ENCODE assay signal across 9 mouse cellular contexts in the genomic region with DNA sequence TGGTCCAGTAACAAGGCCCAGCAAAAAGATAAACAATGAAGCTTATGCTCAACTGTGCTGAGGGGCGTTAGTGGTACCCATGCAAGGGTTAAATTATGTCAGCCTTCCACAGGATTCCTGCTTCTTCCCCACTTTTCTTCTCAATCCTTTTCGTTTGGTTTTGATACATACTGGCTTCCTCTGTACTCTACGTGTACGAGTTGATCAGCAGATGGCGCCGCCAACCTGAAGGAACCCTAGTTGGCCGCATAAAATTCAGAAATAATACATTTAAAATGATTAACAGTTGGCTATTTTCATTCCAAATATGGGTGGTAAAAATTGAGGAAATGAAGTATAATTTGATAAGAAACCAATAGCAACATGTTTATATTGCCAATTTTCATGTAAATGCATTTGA. TPM values are rescaled to one million over a fixed set of nuclear protein-coding genes. Genes with fewer than 3 reads are reported as not detected.
DNase-seq lines count a peak whose midpoint lies in the region; ATAC-seq and TF ChIP-seq lines count a peak whose summit lies in the region.
"Had no signal": no experiment of that assay in that cellular context is flagged by ENCODE, and none has a peak within 500 bp of the region (broad histone marks: within the 10 kb centered on the region; RNA-seq: fewer than 3 reads in every experiment).

No protein-coding gene starts in this region.

- H3K9me3 ChIP-seq in embryonic facial prominence, embryonic 11.5 days (replicated peaks; ENCODE audit: control insufficient read depth, low read length): no peaks in the 10 kb centered on the region
- H3K9me3 ChIP-seq in limb, embryonic 14.5 days (ENCODE audit: control insufficient read depth, low read length): no peaks in the 10 kb centered on the region
- H3K9me3 ChIP-seq: embryonic facial prominence, embryonic 15.5 days had no signal

- no peaks in the 10 kb centered on the region for H3K79me3 ChIP-seq in C2C12 (ENCODE audit: low read depth)

- H3K27me3 ChIP-seq in C2C12 (ENCODE audit: control insufficient read depth, insufficient read depth, insufficient read length): no peaks in the 10 kb centered on the region
- H3K27me3 ChIP-seq in embryonic facial prominence, embryonic 11.5 days (ENCODE audit: control insufficient read depth, insufficient read depth, low read length): no peaks in the 10 kb centered on the region
- no peaks in the 10 kb centered on the region for H3K27me3 ChIP-seq in limb, embryonic 14.5 days (ENCODE audit: control insufficient read depth, insufficient read depth, low read length)
- H3K27me3 ChIP-seq: embryonic facial prominence, embryonic 15.5 days had no signal

- 0 out of 2 replicates have a peak, but pooled peaks have one; percentile 18 for ATAC-seq in embryonic facial prominence, embryonic 11.5 days (replicated peaks; ENCODE audit: insufficient number of reproducible peaks, low FRiP score, low TSS enrichment, low read depth)
- ATAC-seq in limb, embryonic 14.5 days (ENCODE audit: low FRiP score, low read depth): peak; percentile 54; the same call in 1 of the 2 replicates

- peak; percentile 20 for TF ChIP-seq CTCF in C2C12 (IDR thresholded peaks at IDR 0.05; ENCODE audit: control insufficient read depth, insufficient read depth, insufficient read length)

- DNase-seq in adrenal gland, adult 18-20 months (ENCODE audit: low spot score in 2 of 2): peak; percentile 14 to 41
- no peak for DNase-seq in adrenal gland, adult 8-10 months
- peak; percentile 37 for DNase-seq in layer of hippocampus, adult 11-12 months (ENCODE audit: low spot score)
- no peak for DNase-seq in layer of hippocampus, adult 9-10 months (ENCODE audit: low spot score)
- DNase-seq in embryonic facial prominence, embryonic 11.5 days (ENCODE audit: low spot score): peak; percentile 71
- peak; percentile 83 for DNase-seq in limb, embryonic 14.5 days (ENCODE audit: low spot score)
- DNase-seq in spleen, postnatal 36 days (ENCODE audit: low spot score in 2 of 2): no peak

- H3K4me2 ChIP-seq in embryonic facial prominence, embryonic 11.5 days (ENCODE audit: low read depth, low read length): no peak overlapping the region
- no peak overlapping the region for H3K4me2 ChIP-seq in limb, embryonic 14.5 days (replicated peaks; ENCODE audit: low read depth, low read length, severe bottlenecking)
- H3K4me2 ChIP-seq: embryonic facial prominence, embryonic 15.5 days had no signal

- no peak overlapping the region for H3K9ac ChIP-seq in embryonic facial prominence, embryonic 11.5 days (replicated peaks; ENCODE audit: low read length)
- H3K9ac ChIP-seq in limb, embryonic 14.5 days (ENCODE audit: low read depth, low read length, severe bottlenecking): no peak overlapping the region
- H3K9ac ChIP-seq: embryonic facial prominence, embryonic 15.5 days had no signal

- WGBS in embryonic facial prominence, embryonic 11.5 days: 53% methylated on average over 7 of the region's 7 CpGs
- WGBS in limb, embryonic 14.5 days: 48% methylated on average over 7 of the region's 7 CpGs

- no peaks in the 10 kb centered on the region for H3K4me1 ChIP-seq in embryonic facial prominence, embryonic 11.5 days (ENCODE audit: control insufficient read depth, insufficient read depth, low read length)
- H3K4me1 ChIP-seq in limb, embryonic 14.5 days (ENCODE audit: control insufficient read depth, insufficient read depth, low read length): 0 out of 2 replicates have a peak, but pooled peaks cover 8% of the 10 kb centered on the region
- H3K4me1 ChIP-seq: embryonic facial prominence, embryonic 15.5 days had no signal

- no peak overlapping the region for H3ac ChIP-seq in C2C12 (ENCODE audit: control insufficient read depth, insufficient read length, low read depth)

- H3K36me3 ChIP-seq in C2C12 (ENCODE audit: control insufficient read depth, insufficient read depth): no peaks in the 10 kb centered on the region
- H3K36me3 ChIP-seq in embryonic facial prominence, embryonic 11.5 days (replicated peaks; ENCODE audit: control insufficient read depth, insufficient read depth, low read depth, low read length): no peaks in the 10 kb centered on the region
- H3K36me3 ChIP-seq in limb, embryonic 14.5 days (ENCODE audit: control insufficient read depth, insufficient read depth, low read length): no peaks in the 10 kb centered on the region
- H3K36me3 ChIP-seq: embryonic facial prominence, embryonic 15.5 days had no signal

- no peak for TF ChIP-seq POLR2A in limb, embryonic 14.5 days (IDR thresholded peaks at IDR 0.05; ENCODE audit: borderline replicate concordance, extremely low read depth, insufficient read depth, insufficient read length)

- H3K4me3 ChIP-seq in C2C12 (ENCODE audit: insufficient read depth, poor library complexity, severe bottlenecking): no peak overlapping the region
- no peak overlapping the region for H3K4me3 ChIP-seq in embryonic facial prominence, embryonic 11.5 days (ENCODE audit: low read depth, low read length)
- no peak overlapping the region for H3K4me3 ChIP-seq in limb, embryonic 14.5 days (replicated peaks; ENCODE audit: low read length)
- H3K4me3 ChIP-seq: embryonic facial prominence, embryonic 15.5 days had no signal

- H3K27ac ChIP-seq in embryonic facial prominence, embryonic 11.5 days (replicated peaks; ENCODE audit: low read depth, low read length): no peak overlapping the region
- no peak overlapping the region for H3K27ac ChIP-seq in limb, embryonic 14.5 days (replicated peaks; ENCODE audit: low read depth, low read length)
- H3K27ac ChIP-seq: embryonic facial prominence, embryonic 15.5 days had no signal

- H3K79me2 ChIP-seq in C2C12 (ENCODE audit: control insufficient read depth, insufficient read depth): no peaks in the 10 kb centered on the region

TF ChIP-seq in C2C12, 6 proteins besides CTCF, POLR2A, EP300 and RAD21:
- TF ChIP-seq CEBPB (IDR thresholded peaks at IDR 0.05; ENCODE audit: low read depth) (no peak), MYOD1 (IDR thresholded peaks at IDR 0.05; ENCODE audit: control insufficient read depth, insufficient read length, low read depth) (no peak), MYOG (IDR thresholded peaks at IDR 0.05; ENCODE audit: control insufficient read depth, extremely low read depth, insufficient read length) (no peak), FOSL1 (IDR thresholded peaks at IDR 0.05; ENCODE audit: insufficient read depth, low read length, poor library complexity, severe bottlenecking) (no peak), MAX (IDR thresholded peaks at IDR 0.05) (no peak), USF1 (IDR thresholded peaks at IDR 0.05; ENCODE audit: low read depth) (no peak)

RNA-seq across cellular contexts. Expression of gene Musk, which starts 19.5 kb away (rescaled TPM):
- under 1 TPM; 0.46 to 0.80 TPM for total RNA-seq in adrenal gland, adult 18-20 months (2021)
- under 1 TPM; 0.38 to 0.58 (median 0.41) TPM for total RNA-seq in adrenal gland, adult 8-10 months (2022)
- 10.1 TPM for polyA plus RNA-seq in C2C12 (2012; fragmentation: generic; extraction: Trizol)
- 1.2 and 1.3 TPM in 2 replicates for polyA plus RNA-seq in embryonic facial prominence, embryonic 11.5 days (2014; fragmentation: Nextera tagmentation; extraction: Ambion mirVana)
- 3.3 and 4.0 TPM in 2 replicates for polyA plus RNA-seq in limb, embryonic 14.5 days (2012; rRNA removed)
- 8.5 and 9.7 TPM in 2 replicates for polyA plus RNA-seq in limb, embryonic 14.5 days (2014; fragmentation: Nextera tagmentation; extraction: Ambion mirVana)

RNA-seq across cellular contexts. Expression of gene Svep1, which starts 59.6 kb away (rescaled TPM):
- total RNA-seq in adrenal gland, adult 18-20 months (2021): 1 to 10 TPM; 6.8 to 9.1 TPM
- total RNA-seq in adrenal gland, adult 8-10 months (2022): 10 to 100 TPM in 3 of 4 experiments, 1 to 10 TPM in 1; 7.3 to 16.0 (median 12.5) TPM
- polyA plus RNA-seq in C2C12 (2012; fragmentation: generic; extraction: Trizol): 0.73 TPM
- 2.8 and 3.7 TPM in 2 replicates for polyA plus RNA-seq in embryonic facial prominence, embryonic 11.5 days (2014; fragmentation: Nextera tagmentation; extraction: Ambion mirVana)
- polyA plus RNA-seq in limb, embryonic 14.5 days (2012; rRNA removed): 11.0 and 11.7 TPM in 2 replicates
- 7.7 and 8.2 TPM in 2 replicates for polyA plus RNA-seq in limb, embryonic 14.5 days (2014; fragmentation: Nextera tagmentation; extraction: Ambion mirVana)

Comparison
In these comparisons a context has a peak if more than half of its experiments do, and no peak if none do; other contexts are left out.
1. DNase-seq: peak in adrenal gland, adult 18-20 months (2 of 2), layer of hippocampus, adult 11-12 months (single experiment), embryonic facial prominence, embryonic 11.5 days (single experiment) and limb, embryonic 14.5 days (single experiment); none in adrenal gland, adult 8-10 months (single experiment), layer of hippocampus, adult 9-10 months (single experiment) and spleen, postnatal 36 days (0 of 2).